Mouse (Mus musculus) limb, embryonic 14.5 days (tissue): Measurements from ENCODE around the gene Dlec1. TPM values are rescaled to one million over a fixed set of nuclear protein-coding genes. Genes with fewer than 3 reads are reported as not detected.
A peak's percentile ranks its signal among the peaks of the same experiment; 100 is the strongest.

ENCODE experiments used
- ATAC-seq: fragments of 200-750 bp; cut with Nextera tagmentation; 2 replicates; pipeline ENCODE4 v1.8.0; 2017; ENCODE audit warnings: low read depth, moderate number of reproducible peaks, moderate TSS enrichment; ENCODE audit not compliant: low FRiP score
- DNase-seq: peaks from one replicate; pipeline ENCODE4 v3.0.0-alpha.2; 2015; ENCODE audit warnings: low spot score
- H3K27ac ChIP-seq: fragments of 300-500 bp; sonication (generic); replicated peaks from 2 replicates; pipeline ENCODE4 v1.5.1; 2014; ENCODE audit warnings: low read depth, mild to moderate bottlenecking, low read length, moderate library complexity, mixed read lengths
- H3K27me3 ChIP-seq: fragments of 300-500 bp; sonication (generic); 2 replicates; pipeline ENCODE4 v1.6.1; 2014; ENCODE audit warnings: low read length, mixed read lengths; ENCODE audit not compliant: control insufficient read depth, insufficient read depth
- H3K36me3 ChIP-seq: fragments of 300-500 bp; sonication (generic); 2 replicates; pipeline ENCODE4 v1.6.1; 2014; ENCODE audit warnings: mild to moderate bottlenecking, low read length, moderate library complexity, mixed read lengths; ENCODE audit not compliant: control insufficient read depth, insufficient read depth
- H3K4me1 ChIP-seq: fragments of 300-500 bp; sonication (generic); 2 replicates; pipeline ENCODE4 v1.6.1; 2014; ENCODE audit warnings: antibody characterized with exemption, low read length, mixed read lengths; ENCODE audit not compliant: control insufficient read depth, insufficient read depth
- H3K4me2 ChIP-seq: fragments of 300-500 bp; sonication (generic); replicated peaks from 2 replicates; pipeline ENCODE4 v1.6.1; 2014; ENCODE audit warnings: low read depth, mild to moderate bottlenecking, low read length, moderate library complexity; ENCODE audit not compliant: severe bottlenecking
- H3K4me3 ChIP-seq: fragments of 300-500 bp; sonication (generic); replicated peaks from 2 replicates; pipeline ENCODE4 v1.5.1; 2014; ENCODE audit warnings: low read length
- H3K9ac ChIP-seq: fragments of 300-500 bp; sonication (generic); 2 replicates; pipeline ENCODE4 v1.6.1; 2014; ENCODE audit warnings: mild to moderate bottlenecking, low read depth, low read length, moderate library complexity; ENCODE audit not compliant: severe bottlenecking
- H3K9me3 ChIP-seq: fragments of 300-500 bp; sonication (generic); 2 replicates; pipeline ENCODE4 v1.6.1; 2016; ENCODE audit warnings: low read length; ENCODE audit not compliant: control insufficient read depth
- POLR2A ChIP-seq: fragments of 200-500 bp; IDR thresholded peaks from 2 replicates; pipeline ENCODE4 v1.8.0; 2012; ENCODE audit warnings: inconsistent platforms, mild to moderate bottlenecking, moderate library complexity, borderline replicate concordance; ENCODE audit not compliant: insufficient read depth, insufficient read length; ENCODE audit errors: extremely low read depth
- WGBS: fragments of 180-500 bp; shearing (Covaris S2); extraction: QIAGEN DNeasy Blood & Tissue Kit; methylation state at CpG from one replicate; pipeline ENCODE4 v1.1.7; 2014; 5-methylcytosine and 5-hydroxymethylcytosine counted together
- polyA plus RNA-seq, 2 experiments: library from polyadenylated mRNA; depleted of rRNA in 1 of 2; stranded (reverse) in 1 of 2; unstranded in 1 of 2; fragments of >200 nt; fragmentation: Nextera tagmentation in 1 of 2; extraction: Ambion mirVana in 1 of 2; gene quantifications; 2 replicates each; pipeline versions ENCODE4 v1.2.1 to v1.2.3; 2012 to 2014

The Dlec1 gene
- polyA plus RNA-seq, 2 experiments, result 0.81 to 1.5 TPM

GRCm38 (mm10) chr9:119094462-119095109 lies 7.7 kb upstream of the Dlec1 start:
- H3K4me1 ChIP-seq, result peaks cover 26% of the 10 kb centered on the region
- H3K4me2 ChIP-seq, result no peak overlapping the region
- WGBS, result 76% methylated on average over 13 of the region's 13 CpGs
- no peaks in the 10 kb centered on the region for H3K9me3 ChIP-seq
- H3K4me3 ChIP-seq, result no peak overlapping the region
- no peak overlapping the region; the same call in 1 of the 2 replicates for H3K27ac ChIP-seq
- ATAC-seq (no peak), DNase-seq (no peak)
- TF ChIP-seq POLR2A, result no peak
- H3K9ac ChIP-seq, result no peak overlapping the region; the same call in 1 of the 2 replicates
- no peaks in the 10 kb centered on the region for H3K36me3 ChIP-seq
- no peaks in the 10 kb centered on the region for H3K27me3 ChIP-seq

GRCm38 (mm10) chr9:119100177-119100898 lies 1.9 kb upstream of the Dlec1 start:
- Histone ChIP-seq H3K27ac (no peak overlapping the region), H3K4me2 (no peak overlapping the region), H3K9ac (no peak overlapping the region), H3K27me3 (no peaks in the 10 kb centered on the region), H3K36me3 (no peaks in the 10 kb centered on the region), H3K9me3 (no peaks in the 10 kb centered on the region), H3K4me1 (peaks cover 9% of the 10 kb centered on the region; the same call in 1 of the 2 replicates), H3K4me3 (no peak overlapping the region)
- TF ChIP-seq POLR2A, result no peak
- 16% methylated on average over 15 of the region's 15 CpGs for WGBS
- ATAC-seq (no peak), DNase-seq (no peak)

GRCm38 (mm10) chr9:119102783-119103113 lies 470 bp downstream of the Dlec1 start:
- Histone ChIP-seq H3K27me3 (no peaks in the 10 kb centered on the region), H3K4me2 (peak overlapping the region; percentile 80), H3K4me1 (peaks cover 4% of the 10 kb centered on the region; the same call in 1 of the 2 replicates), H3K9ac (peak overlapping the region; percentile 53), H3K9me3 (no peaks in the 10 kb centered on the region), H3K27ac (no peak overlapping the region), H3K36me3 (no peaks in the 10 kb centered on the region), H3K4me3 (peak overlapping the region; percentile 46)
- WGBS, result 3% methylated on average over 19 of the region's 19 CpGs
- no peak for TF ChIP-seq POLR2A
- ATAC-seq (no peak), DNase-seq (no peak)

- DNase-seq (no peak), ATAC-seq (no peak)
- Histone ChIP-seq H3K9ac (no peak overlapping the region), H3K27me3 (no peaks in the 10 kb centered on the region), H3K36me3 (no peaks in the 10 kb centered on the region), H3K4me3 (no peak overlapping the region), H3K9me3 (no peaks in the 10 kb centered on the region), H3K27ac (no peak overlapping the region), H3K4me2 (no peak overlapping the region), H3K4me1 (peaks cover 16% of the 10 kb centered on the region)
- TF ChIP-seq POLR2A, result no peak
- 87% methylated on average over 4 of the region's 4 CpGs for WGBS
These were observed 5.3 kb downstream of the Dlec1 start for GRCm38 (mm10) chr9:119107566-119107965.

- Histone ChIP-seq H3K4me1 (peaks cover 16% of the 10 kb centered on the region), H3K4me2 (no peak overlapping the region), H3K9me3 (no peaks in the 10 kb centered on the region), H3K4me3 (no peak overlapping the region), H3K36me3 (no peaks in the 10 kb centered on the region), H3K9ac (no peak overlapping the region), H3K27ac (no peak overlapping the region), H3K27me3 (no peaks in the 10 kb centered on the region)
- no peak for DNase-seq
- no peak for ATAC-seq
- TF ChIP-seq POLR2A, result no peak
- WGBS, result 31% methylated on average over 12 of the region's 12 CpGs
These were observed 7.5 kb downstream of the Dlec1 start for GRCm38 (mm10) chr9:119109685-119110353.
